In the genomic region with DNA sequence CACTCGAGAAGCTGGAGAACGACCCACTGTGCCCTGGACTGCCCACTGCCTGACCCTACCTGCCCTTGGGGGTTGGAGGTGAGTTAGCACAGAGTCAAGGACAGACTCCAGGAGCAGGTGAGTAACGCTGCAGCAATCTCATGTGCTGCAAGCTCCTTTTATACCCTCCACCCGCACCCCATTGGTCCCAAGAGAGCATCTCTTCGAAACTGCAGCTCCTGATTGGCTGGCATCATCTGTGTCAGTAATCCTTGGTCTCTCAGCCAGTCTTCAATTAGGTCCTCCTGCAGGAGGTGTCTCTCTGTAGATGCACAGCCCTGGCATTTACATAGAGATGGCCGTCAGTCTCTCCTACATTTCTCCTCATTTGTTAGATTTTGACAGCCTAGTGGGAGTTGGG, we compare ENCODE assay signal across 27 mouse cellular contexts.
"Had no signal": no experiment of that assay in that cellular context is flagged by ENCODE, and none has a peak within 500 bp of the region (broad histone marks: within the 10 kb centered on the region; RNA-seq: fewer than 3 reads in every experiment).

No protein-coding gene starts in this region.

- H3K4me3 ChIP-seq: embryonic facial prominence, embryonic 10.5 days; embryonic facial prominence, embryonic 12.5 days; embryonic facial prominence, embryonic 13.5 days; embryonic facial prominence, embryonic 15.5 days; erythroblast, embryonic 14.5 days; forebrain, embryonic 10.5 days; forebrain, embryonic 12.5 days; forebrain, embryonic 13.5 days; forebrain, embryonic 15.5 days; gastrocnemius, adult 2 months; heart, adult 2 months; heart, embryonic 10.5 days had no signal

- H3K4me1 ChIP-seq: embryonic facial prominence, embryonic 12.5 days; embryonic facial prominence, embryonic 13.5 days; embryonic facial prominence, embryonic 15.5 days; forebrain, embryonic 12.5 days; forebrain, embryonic 13.5 days; forebrain, embryonic 15.5 days; heart, embryonic 10.5 days had no signal

- H3K9ac ChIP-seq: embryonic facial prominence, embryonic 12.5 days; embryonic facial prominence, embryonic 13.5 days; embryonic facial prominence, embryonic 15.5 days; forebrain, embryonic 12.5 days; forebrain, embryonic 13.5 days; forebrain, embryonic 15.5 days; forebrain, postnatal 0 days had no signal

- H3K9me3 ChIP-seq: embryonic facial prominence, embryonic 10.5 days; embryonic facial prominence, embryonic 12.5 days; embryonic facial prominence, embryonic 13.5 days; embryonic facial prominence, embryonic 15.5 days; forebrain, embryonic 10.5 days; forebrain, embryonic 12.5 days; forebrain, embryonic 13.5 days; forebrain, embryonic 15.5 days; heart, embryonic 10.5 days had no signal

- H3K36me3 ChIP-seq: embryonic facial prominence, embryonic 10.5 days; embryonic facial prominence, embryonic 12.5 days; embryonic facial prominence, embryonic 13.5 days; embryonic facial prominence, embryonic 15.5 days; forebrain, embryonic 10.5 days; forebrain, embryonic 12.5 days; forebrain, embryonic 15.5 days; heart, embryonic 10.5 days had no signal

- H3K4me2 ChIP-seq: embryonic facial prominence, embryonic 12.5 days; embryonic facial prominence, embryonic 13.5 days; embryonic facial prominence, embryonic 15.5 days; forebrain, embryonic 12.5 days; forebrain, embryonic 13.5 days; forebrain, embryonic 15.5 days had no signal

- ATAC-seq: forebrain, embryonic 13.5 days; forebrain, embryonic 14.5 days; forebrain, embryonic 15.5 days; forebrain, embryonic 16.5 days; forebrain, postnatal 0 days had no signal

- H3K27ac ChIP-seq: embryonic facial prominence, embryonic 10.5 days; embryonic facial prominence, embryonic 12.5 days; embryonic facial prominence, embryonic 13.5 days; embryonic facial prominence, embryonic 15.5 days; forebrain, embryonic 10.5 days; forebrain, embryonic 12.5 days; forebrain, embryonic 13.5 days; forebrain, embryonic 15.5 days; gastrocnemius, adult 2 months; heart, adult 2 months; heart, embryonic 10.5 days had no signal

- H3K27me3 ChIP-seq: embryonic facial prominence, embryonic 12.5 days; embryonic facial prominence, embryonic 13.5 days; embryonic facial prominence, embryonic 15.5 days; forebrain, embryonic 12.5 days; forebrain, embryonic 13.5 days; forebrain, embryonic 15.5 days had no signal

- DNase-seq: cerebellum, adult 9-11 months; cerebellum, postnatal 10 days; cerebellum, postnatal 14 days; cerebellum, postnatal 25 days; cerebellum, postnatal 36 days; embryo, embryonic 11 days; forebrain, postnatal 0 days; gastrocnemius, adult 2 months; gastrocnemius, postnatal 10 days; gastrocnemius, postnatal 14 days; gastrocnemius, postnatal 25 days; gastrocnemius, postnatal 36 days; heart, adult 11 months; heart, adult 18-20 months; heart, adult 2 months had no signal
